In the genomic region with DNA sequence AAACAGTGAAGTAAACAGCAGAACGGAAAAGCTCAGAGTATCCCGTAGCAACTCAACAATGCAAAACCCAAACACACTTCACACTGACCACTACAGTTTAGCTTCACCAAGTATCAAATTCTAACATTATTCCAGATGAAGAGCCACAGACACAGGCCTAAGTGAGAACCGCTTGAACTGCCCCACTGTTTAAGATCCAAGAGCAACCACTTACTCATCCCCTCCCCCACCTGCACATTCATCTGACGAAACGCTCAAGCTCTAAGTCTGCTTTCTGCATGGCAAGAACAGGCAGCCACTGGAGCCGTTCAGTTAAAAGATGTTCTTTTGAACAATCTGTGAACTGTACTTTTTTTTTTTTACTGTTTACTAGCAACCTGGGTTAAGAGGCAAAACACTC, we compare ENCODE assay signal across 14 mouse cellular contexts. TPM values are rescaled to one million over a fixed set of nuclear protein-coding genes. Genes with fewer than 3 reads are reported as not detected.
DNase-seq lines count a peak whose midpoint lies in the region; ATAC-seq and TF ChIP-seq lines count a peak whose summit lies in the region.
"Had no signal": no experiment of that assay in that cellular context is flagged by ENCODE, and none has a peak within 500 bp of the region (broad histone marks: within the 10 kb centered on the region; RNA-seq: fewer than 3 reads in every experiment).

No protein-coding gene starts in this region.

- DNase-seq in lung, postnatal 0 days (ENCODE audit: low spot score): peak; percentile 41
- DNase-seq in lung, postnatal 4 days: no peak
- DNase-seq in retina, postnatal 1 day: peak; percentile 89
- DNase-seq in adrenal gland, adult (ENCODE audit: inconsistent age in 2 of 2, low spot score in 1 of 2): no peak
- no peak for DNase-seq in frontal cortex, postnatal 25 days (ENCODE audit: low spot score in 2 of 2)
- DNase-seq: gastrocnemius, adult 2 months; heart, postnatal 14 days; right cerebral cortex, adult 18-20 months had no signal

- peak; percentile 31 for ATAC-seq in lung, postnatal 0 days
- ATAC-seq in embryonic facial prominence, embryonic 15.5 days (ENCODE audit: insufficient number of reproducible peaks, low FRiP score, low TSS enrichment, low read depth): peak; percentile 16; the same call in 1 of the 2 replicates
- ATAC-seq in forebrain, embryonic 16.5 days: peak; percentile 30; the same call in 1 of the 2 replicates
- ATAC-seq: activated CD4-positive, CD25-positive, alpha-beta regulatory T cell, adult 4 months had no signal

- H3K27ac ChIP-seq in lung, postnatal 0 days (ENCODE audit: low read length): no peak overlapping the region
- no peak overlapping the region for H3K27ac ChIP-seq in embryonic facial prominence, embryonic 15.5 days (replicated peaks)
- H3K27ac ChIP-seq in forebrain, embryonic 16.5 days (ENCODE audit: low read length): no peak overlapping the region
- H3K27ac ChIP-seq: gastrocnemius, adult 2 months; left cerebral cortex, adult 2 months; liver, embryonic 15.5 days; midbrain, embryonic 12.5 days had no signal

- TF ChIP-seq CTCF in lung, postnatal 0 days (IDR thresholded peaks at IDR 0.05): no peak

- WGBS in lung, postnatal 0 days: 39% methylated on average over 6 of the region's 6 CpGs
- WGBS in embryonic facial prominence, embryonic 15.5 days: 49% methylated on average over 6 of the region's 6 CpGs
- WGBS in forebrain, embryonic 16.5 days: 13% methylated on average over 6 of the region's 6 CpGs

- no peak overlapping the region for H3K4me2 ChIP-seq in lung, postnatal 0 days (replicated peaks; ENCODE audit: low read depth, low read length)
- H3K4me2 ChIP-seq in embryonic facial prominence, embryonic 15.5 days (replicated peaks): no peak overlapping the region
- H3K4me2 ChIP-seq in forebrain, embryonic 16.5 days (ENCODE audit: low read length): no peak overlapping the region
- H3K4me2 ChIP-seq: liver, embryonic 15.5 days; midbrain, embryonic 12.5 days had no signal

- no peak overlapping the region for H3K4me3 ChIP-seq in lung, postnatal 0 days (ENCODE audit: low read depth, low read length)
- H3K4me3 ChIP-seq in embryonic facial prominence, embryonic 15.5 days (replicated peaks): no peak overlapping the region
- H3K4me3 ChIP-seq in forebrain, embryonic 16.5 days (replicated peaks; ENCODE audit: low read length): no peak overlapping the region
- H3K4me3 ChIP-seq: gastrocnemius, adult 2 months; left cerebral cortex, adult 2 months; liver, embryonic 15.5 days; midbrain, embryonic 12.5 days had no signal

- H3K9ac ChIP-seq in lung, postnatal 0 days (replicated peaks; ENCODE audit: low read depth): no peak overlapping the region
- no peak overlapping the region for H3K9ac ChIP-seq in embryonic facial prominence, embryonic 15.5 days
- no peak overlapping the region for H3K9ac ChIP-seq in forebrain, embryonic 16.5 days (replicated peaks; ENCODE audit: low read depth, low read length)
- H3K9ac ChIP-seq: liver, embryonic 15.5 days; midbrain, embryonic 12.5 days had no signal

- no peaks in the 10 kb centered on the region for H3K27me3 ChIP-seq in lung, postnatal 0 days (replicated peaks; ENCODE audit: insufficient read depth, low read length)
- H3K27me3 ChIP-seq in embryonic facial prominence, embryonic 15.5 days: no peaks in the 10 kb centered on the region
- no peaks in the 10 kb centered on the region for H3K27me3 ChIP-seq in forebrain, embryonic 16.5 days (replicated peaks; ENCODE audit: control insufficient read depth, insufficient read depth, low read length)
- H3K27me3 ChIP-seq: liver, embryonic 15.5 days had no signal

- TF ChIP-seq EP300 in lung, postnatal 0 days (IDR thresholded peaks at IDR 0.05): no peak

- H3K4me1 ChIP-seq in lung, postnatal 0 days (ENCODE audit: insufficient read depth, low read depth, low read length): peaks cover 14% of the 10 kb centered on the region; the same call in 1 of the 2 replicates
- peaks cover 7% of the 10 kb centered on the region for H3K4me1 ChIP-seq in embryonic facial prominence, embryonic 15.5 days
- peaks cover 6% of the 10 kb centered on the region for H3K4me1 ChIP-seq in forebrain, embryonic 16.5 days (replicated peaks; ENCODE audit: control insufficient read depth, insufficient read depth, low read length)
- H3K4me1 ChIP-seq: liver, embryonic 15.5 days had no signal

- no peaks in the 10 kb centered on the region for H3K36me3 ChIP-seq in lung, postnatal 0 days (ENCODE audit: insufficient read depth, low read length)
- H3K36me3 ChIP-seq in embryonic facial prominence, embryonic 15.5 days: no peaks in the 10 kb centered on the region
- no peaks in the 10 kb centered on the region for H3K36me3 ChIP-seq in forebrain, embryonic 16.5 days (ENCODE audit: control insufficient read depth, insufficient read depth)
- H3K36me3 ChIP-seq: liver, embryonic 15.5 days; midbrain, embryonic 12.5 days had no signal

- H3K9me3 ChIP-seq in lung, postnatal 0 days (ENCODE audit: low read length): no peaks in the 10 kb centered on the region
- no peaks in the 10 kb centered on the region for H3K9me3 ChIP-seq in embryonic facial prominence, embryonic 15.5 days (replicated peaks)
- no peaks in the 10 kb centered on the region for H3K9me3 ChIP-seq in forebrain, embryonic 16.5 days (ENCODE audit: control insufficient read depth, low read length)
- H3K9me3 ChIP-seq: liver, embryonic 15.5 days; midbrain, embryonic 12.5 days had no signal

RNA-seq across cellular contexts. Expression of a gene that starts 32.5 kb away (rescaled TPM):
- polyA plus RNA-seq in lung, postnatal 0 days (2015; fragmentation: Nextera tagmentation; extraction: Ambion mirVana): 15.5 and 16.5 TPM in 2 replicates
- 17.5 and 19.5 TPM in 2 replicates for polyA plus RNA-seq in embryonic facial prominence, embryonic 15.5 days (2015; fragmentation: Nextera tagmentation; extraction: Ambion mirVana)
- 7.7 and 9.3 TPM in 2 replicates for polyA plus RNA-seq in forebrain, embryonic 16.5 days (2015; fragmentation: Nextera tagmentation; extraction: Ambion mirVana)

Comparison
In these comparisons a context has a peak if more than half of its experiments do, and no peak if none do; other contexts are left out.
1. DNase-seq: peak in lung, postnatal 0 days (single experiment) and retina, postnatal 1 day (single experiment); none in lung, postnatal 4 days (0 of 2), adrenal gland, adult (0 of 2) and frontal cortex, postnatal 25 days (0 of 2).
2. Peak in every context shown above with its lines, with median percentiles within 50 percentile points of each other: ATAC-seq.